Mouse (Mus musculus) heart, postnatal 0 days (tissue): ENCODE data around the gene Tmem208.

Experiments
- CTCF ChIP-seq: IDR thresholded peaks from 2 replicates; pipeline ENCODE4 v1.5.1; 2016; ENCODE audit warnings: antibody characterized with exemption, control low read depth, low read depth
- EP300 ChIP-seq: IDR thresholded peaks from 2 replicates; pipeline ENCODE4 v1.6.1; 2016; ENCODE audit warnings: antibody characterized with exemption, low read depth

DNA sequence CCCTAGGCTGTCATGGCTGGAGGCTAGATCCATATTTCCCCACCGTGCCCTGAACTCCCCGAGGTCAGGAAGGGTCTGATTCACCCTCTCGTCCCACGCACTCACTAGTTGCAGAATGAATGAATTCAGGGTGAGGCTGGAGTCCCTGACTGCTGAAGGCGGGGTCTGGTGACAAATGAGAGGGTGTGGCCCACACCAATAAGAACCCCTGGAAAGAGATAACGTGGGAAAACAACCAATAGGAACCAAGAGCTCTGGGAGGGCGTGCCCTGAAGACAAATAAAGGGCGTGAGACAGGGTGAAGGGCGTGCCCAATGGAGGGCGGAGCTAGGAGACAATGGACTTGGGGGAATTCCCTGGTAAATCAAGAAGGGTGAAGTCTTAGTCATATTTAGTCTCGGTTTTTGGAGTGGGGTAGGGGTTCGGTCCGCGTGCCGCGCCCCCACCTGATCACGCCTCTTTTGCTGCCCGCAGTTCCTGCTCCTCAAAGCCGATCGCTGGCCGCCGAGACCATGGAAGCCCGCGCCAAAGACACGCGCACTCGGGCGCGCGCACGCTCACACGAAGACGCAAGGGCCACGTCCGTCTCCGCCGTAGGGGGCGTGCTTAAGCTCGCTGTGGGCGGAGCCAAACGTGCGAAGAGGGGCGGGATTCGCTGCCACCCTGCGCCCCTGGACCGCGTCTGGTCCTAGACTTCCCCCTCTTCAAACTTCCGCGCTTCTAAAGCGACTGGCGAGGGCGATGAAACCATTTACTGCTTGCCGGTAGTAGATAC, 37.0 kb upstream of the Tmem208 start:
- TF ChIP-seq CTCF: peak; percentile 33
- no peak for TF ChIP-seq EP300
